Mouse (Mus musculus): ENCODE data around the gene Glmp.
"Not testable (repeated sequence)": the region's sequence is repeated elsewhere in the genome, so short reads cannot be mapped to it uniquely, and the experiment has no call there.

Glmp gene

GRCm38 (mm10) chr3:88378599-88378998 is 53.8 kb downstream of the Glmp start, which contains the start of gene Bglap2:
TSS of gene Bglap2 (minus strand) at chr3:88378699.
- not testable (repeated sequence) for DNase-seq
